Mouse (Mus musculus) megakaryocyte, adult 5-6 weeks (primary cell): ENCODE results near the gene Crkl. TPM values are rescaled to one million over a fixed set of nuclear protein-coding genes. Genes with fewer than 3 reads are reported as not detected.
A peak's percentile ranks its signal among the peaks of the same experiment; 100 is the strongest.

ENCODE experiments used
- ATAC-seq: 2 replicates; pipeline ENCODE4 v1.8.0; 2016; ENCODE audit warnings: mild to moderate bottlenecking, inconsistent platforms; ENCODE audit not compliant: poor library complexity, severe bottlenecking
- total RNA-seq, 2 experiments: library from RNA; stranded (forward) in 1 of 2; stranded (reverse) in 1 of 2; fragments of 153-499, 151-499 nt in 1 of 2; fragments of 221-1000, 200-1000 nt in 1 of 2; gene quantifications; 2 replicates each; pipeline versions ENCODE4 v1.2.3 to v1.2.4; 2015 to 2017

The Crkl gene
- total RNA-seq (2015) (25.4 and 29.5 TPM in 2 replicates), total RNA-seq (2017) (25.9 and 26.5 TPM in 2 replicates)

GRCm38 (mm10) chr16:17451541-17452372, at the start of gene Crkl:
TSS of gene Crkl (plus strand) at chr16:17451987.
- peak; percentile 95 for ATAC-seq

GRCm38 (mm10) chr16:17402855-17403254, 48.9 kb upstream of the Crkl start:
- 0 out of 2 replicates have a peak, but pooled peaks have one; percentile 21 for ATAC-seq

- peak; percentile 25 for ATAC-seq
Measured at GRCm38 (mm10) chr16:17405271-17405696, 46.5 kb upstream of the Crkl start.

GRCm38 (mm10) chr16:17405736-17406443, 45.9 kb upstream of the Crkl start, which contains the start of the genes Snap29 and Pi4ka:
TSS of gene Snap29 (plus strand) at chr16:17405986.
TSS of gene Pi4ka (minus strand) at chr16:17406314.
- ATAC-seq: peak; percentile 98

DNA sequence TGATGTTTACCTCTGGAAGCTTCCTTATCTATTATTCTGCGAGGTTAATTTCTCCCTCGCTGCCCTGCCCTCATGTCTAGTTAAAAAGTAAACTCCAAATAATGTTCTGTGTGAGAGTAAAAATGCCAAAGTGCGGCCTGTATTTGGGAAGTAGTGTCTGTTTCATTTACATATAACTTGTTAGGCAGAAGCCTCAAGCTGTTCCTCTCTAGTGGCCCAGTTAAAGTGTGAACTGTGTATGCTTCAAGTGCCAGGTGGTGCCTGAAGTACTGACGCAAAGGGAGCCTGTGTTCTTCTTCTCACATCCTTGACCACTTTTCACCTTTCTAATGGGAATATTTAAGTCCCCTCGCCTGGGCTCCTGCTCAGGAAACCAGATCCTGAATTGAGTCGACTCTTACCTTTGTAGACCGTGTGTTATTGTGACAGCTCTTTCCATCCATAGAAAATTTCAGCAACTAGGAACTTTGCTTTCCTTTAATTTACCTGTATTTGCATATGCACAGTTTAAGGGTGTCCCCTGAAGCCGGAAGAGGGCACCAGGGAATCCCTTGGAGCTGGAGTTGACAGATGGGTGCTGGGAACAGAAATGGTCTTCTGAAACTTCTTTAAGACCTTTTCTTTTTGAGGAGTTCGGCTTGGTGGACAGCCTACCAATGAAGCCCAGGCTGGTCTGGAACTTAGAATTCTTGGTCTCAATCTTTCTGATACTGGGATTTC, 45.1 kb upstream of the Crkl start:
- ATAC-seq: no peak

DNA sequence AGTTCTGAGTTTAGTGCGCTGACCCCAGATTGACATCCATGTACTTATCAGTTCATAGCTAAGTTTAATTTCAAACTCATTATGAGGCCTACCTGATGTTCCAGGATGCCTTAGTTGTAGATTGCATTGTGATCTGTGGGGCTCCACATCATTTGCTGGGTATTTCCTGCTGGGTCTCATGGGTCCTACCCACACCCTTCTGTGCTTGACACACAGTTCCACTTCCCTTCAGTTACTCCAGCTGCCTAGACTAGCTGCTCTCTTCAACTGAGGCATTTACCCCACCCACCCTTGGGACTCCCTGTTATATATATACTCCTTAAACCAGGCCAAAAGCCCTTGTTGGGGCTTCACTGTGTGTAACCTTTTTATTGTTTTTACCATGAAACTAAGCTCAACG, 42.7 kb upstream of the Crkl start:
- no peak for ATAC-seq

DNA sequence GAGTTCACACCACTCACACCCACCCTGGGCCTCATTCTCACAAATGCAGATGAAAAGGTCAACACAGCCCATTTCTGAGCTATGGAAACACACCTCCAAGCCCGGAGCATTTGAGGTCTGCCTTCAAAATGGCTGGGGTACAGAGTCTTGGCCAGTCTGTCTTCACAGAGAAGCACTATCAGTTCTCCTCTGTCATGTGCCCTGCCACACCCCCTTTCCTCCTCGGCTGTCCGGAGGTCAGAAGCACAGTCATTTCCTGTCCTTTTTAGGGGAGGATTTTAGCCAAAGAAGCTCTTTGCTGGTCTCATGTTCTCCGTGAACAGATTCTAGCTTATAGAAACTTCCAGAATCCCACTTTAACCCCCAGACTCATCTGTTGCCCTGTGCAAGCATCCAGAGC, 41.6 kb upstream of the Crkl start:
- ATAC-seq: no peak

DNA sequence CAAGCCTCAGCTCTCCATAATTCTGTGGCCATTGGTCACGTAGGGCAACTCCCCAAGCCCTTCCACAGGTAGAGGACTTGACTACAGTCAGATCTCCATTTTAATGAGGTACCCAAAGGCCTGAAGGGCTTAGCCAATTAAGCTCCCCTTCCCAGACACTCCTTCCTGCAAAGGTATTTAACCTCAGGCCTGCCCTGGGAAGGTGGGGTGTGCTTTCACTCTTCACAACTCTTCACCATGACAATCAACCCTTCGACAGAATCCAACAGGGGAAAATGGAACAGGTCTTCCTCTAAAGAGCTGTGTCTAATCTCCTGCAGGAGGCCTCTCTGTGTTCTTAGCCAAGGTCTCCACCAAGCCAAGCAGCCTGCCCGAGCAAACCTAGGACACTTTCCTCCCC, 28.8 kb upstream of the Crkl start:
- no peak for ATAC-seq

- ATAC-seq: peak; percentile 47; the same call in 1 of the 2 replicates
Measured at GRCm38 (mm10) chr16:17432576-17432975, 19.2 kb upstream of the Crkl start.

DNA sequence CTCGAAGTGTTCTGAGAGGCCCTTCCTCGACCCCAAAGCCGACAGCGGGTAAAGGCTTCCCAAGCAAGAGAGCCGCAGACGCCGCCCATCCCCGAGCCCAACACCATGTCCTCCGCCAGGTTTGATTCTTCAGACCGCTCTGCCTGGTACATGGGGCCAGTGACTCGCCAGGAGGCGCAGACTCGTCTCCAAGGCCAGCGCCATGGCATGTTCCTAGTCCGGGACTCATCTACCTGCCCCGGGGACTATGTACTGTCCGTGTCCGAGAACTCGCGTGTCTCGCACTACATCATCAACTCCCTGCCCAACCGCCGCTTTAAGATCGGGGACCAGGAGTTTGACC, 557 bp downstream of the Crkl start:
- peak; percentile 34 for ATAC-seq

GRCm38 (mm10) chr16:17456901-17457300, 5.1 kb downstream of the Crkl start:
- ATAC-seq: no peak

DNA sequence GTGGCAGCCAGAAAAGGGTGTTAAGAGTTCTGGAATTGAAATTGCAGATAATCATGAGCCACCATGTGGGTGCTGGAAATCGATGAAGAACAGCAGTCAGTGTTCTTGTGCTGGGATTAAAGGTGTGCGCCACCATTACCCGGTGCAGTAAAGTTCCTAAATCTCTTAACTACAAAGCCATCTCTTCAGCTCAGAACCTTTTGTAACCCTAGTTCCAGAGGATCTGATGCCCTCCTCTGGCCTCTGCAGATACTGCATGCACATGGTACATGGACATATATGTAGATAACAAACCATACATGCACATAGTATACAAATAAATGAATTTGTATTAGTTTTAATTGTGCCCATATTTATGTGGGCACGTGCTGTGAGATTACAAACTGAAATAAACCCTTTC, 8.5 kb downstream of the Crkl start:
- ATAC-seq: peak; percentile 75

DNA sequence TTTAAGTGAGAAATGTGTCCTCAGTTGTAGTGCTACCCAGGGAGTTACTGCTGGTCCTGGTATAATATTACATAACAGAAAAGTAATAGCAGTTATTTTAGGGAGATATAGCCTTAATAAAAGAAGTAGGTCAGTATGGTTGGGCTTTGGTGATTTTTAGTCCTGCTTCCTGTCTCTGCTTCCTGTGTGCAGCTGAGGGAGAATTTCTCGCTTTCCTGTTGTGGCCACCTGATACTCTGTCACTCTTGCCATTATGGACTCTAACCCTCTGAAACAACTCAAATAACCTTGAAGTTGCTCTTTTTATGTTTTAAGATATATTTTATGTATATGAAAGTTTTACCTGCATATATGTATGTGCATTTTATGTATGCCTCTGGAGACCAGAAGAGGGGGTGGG, 9.8 kb downstream of the Crkl start:
- ATAC-seq: no peak

- no peak for ATAC-seq
Measured at GRCm38 (mm10) chr16:17463184-17463583, 11.4 kb downstream of the Crkl start.

GRCm38 (mm10) chr16:17466875-17467663, 15.3 kb downstream of the Crkl start:
- ATAC-seq: no peak

DNA sequence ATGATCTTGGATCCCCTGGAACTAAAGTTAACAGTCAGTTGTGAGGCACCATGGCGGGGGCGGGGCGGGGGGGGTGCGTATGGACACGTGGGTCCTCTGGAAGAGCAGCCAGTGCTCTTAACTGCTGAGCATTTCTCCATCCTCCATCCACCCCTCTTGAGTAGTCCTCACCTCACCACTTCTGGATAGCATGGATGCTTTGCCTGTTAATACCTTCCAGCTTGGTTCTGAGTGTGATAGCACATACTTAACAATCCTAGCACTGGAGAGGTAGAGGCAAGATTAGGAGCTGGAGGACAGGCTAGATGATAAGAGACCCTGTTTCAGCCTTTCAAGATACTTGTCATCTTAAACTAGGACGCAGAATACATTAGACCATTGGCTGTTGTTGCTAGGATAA, 20.7 kb downstream of the Crkl start:
- no peak for ATAC-seq

- ATAC-seq: no peak
Measured at GRCm38 (mm10) chr16:17474091-17474490, 22.3 kb downstream of the Crkl start.

DNA sequence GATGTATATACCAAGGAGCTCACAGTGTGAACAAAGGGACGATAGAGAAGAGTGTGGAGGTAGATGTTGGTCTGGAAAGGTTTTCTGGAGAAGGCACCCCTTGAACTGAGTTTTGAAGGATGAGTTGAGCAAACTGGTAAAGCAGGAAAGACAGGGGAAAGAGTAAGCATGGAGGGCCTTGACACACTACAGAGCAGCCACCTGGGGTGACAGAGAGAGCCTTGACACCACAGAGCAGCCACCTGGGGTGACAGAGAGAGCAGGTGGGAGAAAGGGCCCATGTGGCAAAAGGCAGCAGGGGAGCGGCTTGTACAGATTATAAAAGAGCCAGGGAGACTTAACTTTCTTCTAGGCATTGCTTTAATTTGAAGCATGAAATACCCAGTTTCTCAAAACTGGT, 23.0 kb downstream of the Crkl start:
- ATAC-seq: no peak

DNA sequence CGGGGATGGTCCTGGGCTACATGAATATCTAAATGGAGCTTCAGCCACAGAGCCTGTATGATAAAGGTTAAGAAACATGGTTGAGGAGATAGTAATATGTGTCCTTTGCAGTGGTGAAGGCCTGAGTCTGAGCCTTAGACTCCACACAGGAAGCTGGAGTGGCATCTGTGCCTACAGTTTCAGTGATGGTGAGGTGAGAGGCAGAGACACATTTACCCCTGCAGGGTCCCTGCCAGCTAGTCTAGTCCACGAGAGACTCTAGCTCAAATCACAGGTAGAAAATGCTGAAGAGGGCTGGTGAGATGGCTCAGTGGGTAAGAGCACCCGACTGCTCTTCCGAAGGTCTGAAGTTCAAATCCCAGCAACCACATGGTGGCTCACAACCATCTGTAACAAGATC, 23.5 kb downstream of the Crkl start:
- no peak for ATAC-seq

GRCm38 (mm10) chr16:17478331-17478943, 26.6 kb downstream of the Crkl start:
- no peak for ATAC-seq
